Mouse (Mus musculus): Measurements from ENCODE around the gene Gm12800.
"Not testable (repeated sequence)": the region's sequence is repeated elsewhere in the genome, so short reads cannot be mapped to it uniquely, and the experiment has no call there.

Gene Gm12800

DNA sequence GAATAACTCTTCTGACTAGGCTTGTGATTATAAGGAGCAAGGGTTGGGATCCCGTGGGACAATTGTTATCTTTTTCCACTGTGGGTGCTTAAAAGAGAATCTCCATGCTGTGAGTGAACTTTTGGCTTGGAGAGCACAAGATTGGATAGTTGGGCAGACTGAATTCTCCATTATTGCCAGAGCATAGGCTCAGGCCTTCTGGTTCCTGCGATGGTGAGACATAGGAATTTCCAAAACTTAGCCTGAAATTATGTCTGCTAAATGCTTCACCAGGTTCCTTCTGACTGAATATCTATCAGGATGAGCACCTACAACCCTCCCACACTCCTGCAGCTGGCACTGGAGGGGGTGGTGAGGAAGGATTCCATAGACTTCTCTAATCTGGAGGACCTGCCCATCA, at the start of gene Gm12800:
Gene Gm12800 (plus strand): TSS at position 301 of the 400 bp plus-strand sequence.
- not testable (repeated sequence) for DNase-seq

DNA sequence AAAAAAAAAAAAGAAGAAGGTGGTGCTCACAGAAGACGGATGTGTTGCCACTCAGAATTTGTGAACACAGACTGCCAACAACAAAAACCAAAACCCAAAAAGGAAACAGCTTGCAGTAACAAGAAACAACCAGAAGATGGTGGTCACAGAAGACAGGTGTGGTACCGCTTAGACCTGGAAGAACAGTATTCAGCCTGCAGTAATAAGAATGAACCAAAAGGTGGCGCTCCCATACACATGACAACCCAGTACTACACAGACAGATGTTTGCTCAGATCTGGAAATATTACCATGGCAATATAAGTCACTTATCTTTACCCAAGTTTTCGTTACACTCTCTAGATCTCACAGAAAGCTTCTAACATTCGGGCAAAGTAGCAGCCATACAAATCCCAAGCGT, 48.0 kb upstream of the Gm12800 start:
- peak in 1 of 2 experiments; percentile 16 for DNase-seq

GRCm38 (mm10) chr4:101862289-101862688, 46.6 kb upstream of the Gm12800 start:
- DNase-seq, result no peak

DNA sequence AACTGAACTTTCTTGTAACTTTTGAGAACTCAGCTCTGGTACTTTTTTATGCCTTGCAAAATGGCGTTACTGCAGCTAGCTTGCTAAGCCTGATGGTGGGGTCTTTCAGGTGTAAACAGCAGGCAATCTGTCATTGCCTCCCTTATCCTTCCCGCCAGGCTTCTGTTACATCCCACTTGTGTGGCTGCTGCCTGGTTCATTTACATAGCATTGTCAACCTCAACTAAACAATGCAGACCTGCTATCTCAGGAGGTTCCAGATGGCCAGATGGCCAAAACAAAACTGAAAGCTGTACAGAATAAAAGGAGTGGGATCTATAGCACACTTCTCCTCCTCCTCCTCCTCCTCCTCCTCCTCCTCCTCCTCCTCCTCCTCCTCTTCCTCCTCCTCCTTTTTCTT, 36.9 kb upstream of the Gm12800 start:
- DNase-seq, result not testable (repeated sequence)

DNA sequence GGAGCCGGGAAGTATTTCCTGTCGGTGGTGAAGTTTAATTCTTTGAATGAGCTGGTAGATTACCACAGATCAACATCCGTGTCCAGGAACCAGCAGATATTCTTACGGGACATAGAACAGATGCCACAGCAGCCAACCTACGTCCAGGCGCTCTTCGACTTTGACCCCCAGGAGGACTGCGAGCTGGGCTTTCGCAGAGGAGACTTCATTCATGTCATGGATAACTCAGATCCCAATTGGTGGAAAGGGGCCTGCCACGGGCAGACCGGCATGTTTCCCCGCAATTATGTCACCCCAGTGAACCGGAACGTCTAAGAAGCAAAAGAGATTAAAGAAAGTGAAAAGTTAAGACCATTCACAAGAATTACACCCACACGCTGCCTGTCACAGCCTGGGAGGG, 33.2 kb upstream of the Gm12800 start:
- DNase-seq, result peak in 1 of 2 experiments; percentile 36

DNA sequence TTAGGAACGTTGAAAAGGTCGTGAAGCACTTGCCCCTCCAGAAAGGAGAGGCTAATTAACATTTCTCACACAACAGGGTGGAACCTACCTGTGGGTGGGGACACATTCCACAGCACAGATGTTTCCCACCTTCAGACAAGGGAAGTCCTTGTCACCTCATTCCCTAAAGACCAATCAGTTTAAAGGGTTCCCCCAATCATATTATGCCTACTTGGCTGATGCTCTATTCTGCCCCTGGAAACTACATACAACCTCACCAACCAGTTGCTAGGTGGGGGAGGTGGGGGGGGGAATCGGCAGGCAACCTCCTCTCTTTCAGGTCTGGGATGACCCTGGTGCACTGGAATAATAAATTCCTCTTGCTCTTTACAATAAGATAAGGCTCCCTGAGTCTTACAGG, 25.3 kb upstream of the Gm12800 start:
- no peak for DNase-seq

DNA sequence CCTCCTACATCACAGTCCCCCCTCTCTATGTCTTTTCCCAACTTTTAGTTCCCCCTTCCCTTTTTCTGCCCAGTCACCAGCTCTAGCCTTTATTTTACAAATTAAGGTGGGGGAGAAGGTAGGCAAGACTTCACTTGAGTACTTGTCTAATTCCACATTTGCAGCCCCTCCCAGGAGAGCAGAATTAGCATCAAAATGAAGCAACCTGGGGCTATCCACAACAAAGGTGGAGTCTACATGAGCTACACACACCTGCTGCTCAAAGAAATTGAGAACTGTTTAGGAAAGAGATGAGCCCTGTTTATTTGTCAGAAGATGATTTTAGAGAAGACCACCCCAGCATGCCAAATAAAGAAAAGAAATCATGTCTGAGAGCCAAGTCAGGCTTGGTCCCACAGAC, 19.5 kb upstream of the Gm12800 start:
- no peak for DNase-seq

GRCm38 (mm10) chr4:101893656-101894420, 15.1 kb upstream of the Gm12800 start, which contains the start of gene C130073F10Rik:
C130073F10Rik (minus strand) TSS chr4:101893789.
- DNase-seq, result no peak

DNA sequence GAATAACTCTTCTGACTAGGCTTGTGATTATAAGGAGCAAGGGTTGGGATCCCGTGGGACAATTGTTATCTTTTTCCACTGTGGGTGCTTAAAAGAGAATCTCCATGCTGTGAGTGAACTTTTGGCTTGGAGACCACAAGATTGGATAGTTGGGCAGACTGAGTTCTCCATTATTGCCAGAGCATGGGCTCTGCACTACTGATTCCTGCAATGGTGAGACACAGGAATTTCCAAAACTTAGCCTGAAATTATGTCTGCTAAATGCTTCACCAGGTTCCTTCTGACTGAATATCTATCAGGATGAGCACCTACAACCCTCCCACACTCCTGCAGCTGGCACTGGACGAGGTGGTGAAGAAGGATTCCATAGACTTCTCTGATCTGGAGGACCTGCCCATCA, 31.2 kb downstream of the Gm12800 start, which contains the start of gene Gm12794:
Gene Gm12794 (plus strand): TSS at position 301 of the 400 bp plus-strand sequence.
- DNase-seq, result not testable (repeated sequence)

All from kidney, postnatal 25 days (tissue).